Mouse (Mus musculus) lung, embryonic 16.5 days (tissue): Measurements from ENCODE around the gene Dao. TPM values are rescaled to one million over a fixed set of nuclear protein-coding genes. Genes with fewer than 3 reads are reported as not detected.

Source experiments
- ATAC-seq: fragments of 200-750 bp; cut with Nextera tagmentation; 2 replicates; pipeline ENCODE4 v1.8.0; 2017; ENCODE audit warnings: low read depth, mild to moderate bottlenecking, moderate library complexity
- H3K27ac ChIP-seq: fragments of 300-500 bp; sonication (generic); 2 replicates; pipeline ENCODE4 v1.5.1; 2014; ENCODE audit warnings: mild to moderate bottlenecking, control low read depth, low read length
- H3K27me3 ChIP-seq: fragments of 300-500 bp; sonication (generic); 2 replicates; pipeline ENCODE4 v1.6.1; 2014; ENCODE audit warnings: low read depth, low read length, mixed read lengths; ENCODE audit not compliant: control insufficient read depth, insufficient read depth
- H3K36me3 ChIP-seq: fragments of 300-500 bp; sonication (generic); 2 replicates; pipeline ENCODE4 v1.6.1; 2014; ENCODE audit warnings: low read length; ENCODE audit not compliant: control insufficient read depth, insufficient read depth
- H3K4me1 ChIP-seq: fragments of 300-500 bp; sonication (generic); replicated peaks from 2 replicates; pipeline ENCODE4 v1.6.1; 2014; ENCODE audit warnings: low read length, mixed read lengths; ENCODE audit not compliant: control insufficient read depth, insufficient read depth
- H3K4me2 ChIP-seq: fragments of 300-500 bp; sonication (generic); 2 replicates; pipeline ENCODE4 v1.6.1; 2014; ENCODE audit warnings: low read depth, low read length, control low read depth
- H3K4me3 ChIP-seq: fragments of 300-500 bp; sonication (generic); 2 replicates; pipeline ENCODE4 v1.5.1; 2014; ENCODE audit warnings: mild to moderate bottlenecking, low read length, control low read depth
- H3K9ac ChIP-seq: fragments of 300-500 bp; sonication (generic); 2 replicates; pipeline ENCODE4 v1.6.1; 2014; ENCODE audit warnings: low read length, control low read depth
- H3K9me3 ChIP-seq: fragments of 300-500 bp; sonication (generic); 2 replicates; pipeline ENCODE4 v1.6.1; 2016; ENCODE audit warnings: low read length; ENCODE audit not compliant: control insufficient read depth
- WGBS: fragments of 180-500 bp; shearing (Covaris S2); extraction: QIAGEN DNeasy Blood & Tissue Kit; methylation state at CpG from one replicate; pipeline ENCODE4 v1.1.7; 2014; 5-methylcytosine and 5-hydroxymethylcytosine counted together
- polyA plus RNA-seq: library from polyadenylated mRNA; unstranded; fragments of >200 nt; fragmentation: Nextera tagmentation; extraction: Ambion mirVana; gene quantifications from 2 replicates; pipeline ENCODE4 v1.2.1, GENCODE M21; 2015

Gene Dao
- not detected in 2 replicates for polyA plus RNA-seq

DNA sequence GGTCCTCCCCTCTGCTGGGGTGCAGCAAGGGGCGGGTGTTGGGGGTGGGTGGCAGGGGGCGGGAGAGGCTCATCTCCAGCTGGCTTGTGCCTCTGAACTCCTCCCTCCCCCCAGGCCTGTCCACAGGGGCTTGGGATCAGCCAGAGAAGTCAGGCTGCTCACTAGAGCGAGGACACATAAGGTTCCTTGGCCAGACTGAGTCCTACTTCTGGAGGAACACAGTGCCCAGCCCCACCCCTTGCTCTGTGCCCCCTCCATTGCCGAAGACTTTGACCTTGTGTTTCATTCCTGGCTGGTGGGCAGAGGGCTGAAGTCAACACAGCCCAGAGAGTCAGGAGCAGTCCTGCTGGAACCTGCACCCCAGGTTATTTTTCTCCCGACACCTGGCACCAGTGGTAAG, at the start of gene Dao:
Gene Dao (plus strand): TSS at position 162 of the 400 bp plus-strand sequence.
- 50% methylated on average over 5 of the region's 5 CpGs for WGBS
- Histone ChIP-seq H3K4me3 (no peak within 1 kb of the TSS), H3K27ac (no peak within 1 kb of the TSS), H3K36me3 (no peaks in the 10 kb centered on the region), H3K9me3 (no peaks in the 10 kb centered on the region), H3K27me3 (no peaks in the 10 kb centered on the region), H3K4me1 (no peaks in the 10 kb centered on the region), H3K4me2 (no peak within 1 kb of the TSS), H3K9ac (no peak within 1 kb of the TSS)
- ATAC-seq = no peak

DNA sequence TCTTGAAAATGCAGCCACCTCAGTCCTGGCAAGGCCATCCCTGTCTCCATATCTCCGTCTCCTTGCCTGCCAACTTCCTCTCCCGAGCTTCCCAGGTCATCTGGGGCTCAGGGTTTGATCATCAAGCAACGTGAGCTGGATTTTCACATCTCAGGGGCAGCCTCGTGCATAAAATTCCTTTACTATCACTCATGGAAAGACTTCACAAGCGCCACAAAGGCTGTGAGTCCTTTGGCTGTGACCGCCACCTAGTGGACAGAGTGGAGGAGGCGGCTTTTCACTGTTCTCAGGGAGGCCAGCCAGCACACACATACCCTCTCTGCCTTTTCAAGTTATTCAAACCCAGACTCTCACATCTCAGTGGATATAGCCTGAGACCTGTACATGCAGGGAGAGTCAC, 49.1 kb upstream of the Dao start:
- ATAC-seq = peak; percentile 49; the same call in 1 of the 2 replicates
- H3K36me3 ChIP-seq = peaks cover 30% of the 10 kb centered on the region

DNA sequence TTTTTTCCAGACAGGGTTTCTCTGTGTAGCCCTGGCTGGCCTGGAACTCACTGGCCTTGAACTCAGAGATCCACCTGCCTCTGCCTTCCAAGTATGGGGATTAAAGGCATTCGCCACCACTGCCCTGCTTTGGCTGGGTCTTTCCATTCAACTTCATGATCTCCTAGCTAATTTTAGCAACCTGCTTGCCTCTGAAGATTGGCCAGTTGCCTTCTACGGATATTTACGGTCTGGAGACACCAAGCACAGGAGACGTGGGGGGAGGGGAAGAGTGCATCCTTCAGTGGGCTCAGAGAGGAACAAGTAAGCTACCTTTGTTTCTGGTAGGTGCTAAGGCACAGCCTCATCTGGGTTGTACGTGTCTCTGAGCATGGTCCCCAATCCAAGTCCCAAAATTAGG, 48.2 kb upstream of the Dao start:
- Histone ChIP-seq H3K4me2 (no peak overlapping the region), H3K4me1 (peaks cover 18% of the 10 kb centered on the region; the same call in 1 of the 2 replicates), H3K36me3 (peaks cover 23% of the 10 kb centered on the region), H3K9me3 (no peaks in the 10 kb centered on the region), H3K27me3 (no peaks in the 10 kb centered on the region), H3K4me3 (no peak overlapping the region), H3K27ac (no peak overlapping the region), H3K9ac (no peak overlapping the region)
- WGBS = 79% methylated on average over 5 of the region's 5 CpGs
- no peak for ATAC-seq

More for the DNA sequence above, 49.1 kb upstream of the Dao start:
- 7% methylated on average over 7 of the region's 7 CpGs for WGBS
- Histone ChIP-seq H3K4me2 (no peak overlapping the region), H3K27ac (no peak overlapping the region), H3K9ac (no peak overlapping the region), H3K27me3 (no peaks in the 10 kb centered on the region), H3K9me3 (no peaks in the 10 kb centered on the region), H3K4me1 (peaks cover 13% of the 10 kb centered on the region; the same call in 1 of the 2 replicates), H3K4me3 (no peak overlapping the region)

DNA sequence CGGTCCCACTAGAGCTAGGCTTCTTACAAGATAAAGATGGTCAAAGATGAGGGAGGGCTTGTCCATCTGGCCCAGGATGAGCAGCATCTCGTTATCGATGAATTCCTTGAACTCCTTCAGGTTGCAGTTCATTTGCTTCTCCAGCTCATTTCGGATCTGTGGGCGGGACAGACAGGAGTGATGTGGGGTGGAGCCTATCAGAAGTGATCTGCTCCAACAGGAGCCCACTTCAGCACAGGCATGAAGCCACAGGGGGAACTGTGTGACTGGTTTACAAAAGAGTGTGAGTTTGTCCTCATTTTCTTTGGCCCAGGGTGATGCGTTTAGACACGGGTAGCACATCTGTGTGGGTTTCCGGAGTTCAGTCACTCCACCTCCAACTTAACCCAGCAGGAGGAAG, 47.8 kb upstream of the Dao start:
- peaks cover 21% of the 10 kb centered on the region for H3K36me3 ChIP-seq
- no peak overlapping the region for H3K9ac ChIP-seq
- H3K27me3 ChIP-seq = no peaks in the 10 kb centered on the region
- peaks cover 18% of the 10 kb centered on the region; the same call in 1 of the 2 replicates for H3K4me1 ChIP-seq
- H3K4me2 ChIP-seq = no peak overlapping the region
- ATAC-seq = no peak
- H3K27ac ChIP-seq = no peak overlapping the region
- no peaks in the 10 kb centered on the region for H3K9me3 ChIP-seq
- WGBS = 80% methylated on average over 8 of the region's 8 CpGs
- H3K4me3 ChIP-seq = no peak overlapping the region

DNA sequence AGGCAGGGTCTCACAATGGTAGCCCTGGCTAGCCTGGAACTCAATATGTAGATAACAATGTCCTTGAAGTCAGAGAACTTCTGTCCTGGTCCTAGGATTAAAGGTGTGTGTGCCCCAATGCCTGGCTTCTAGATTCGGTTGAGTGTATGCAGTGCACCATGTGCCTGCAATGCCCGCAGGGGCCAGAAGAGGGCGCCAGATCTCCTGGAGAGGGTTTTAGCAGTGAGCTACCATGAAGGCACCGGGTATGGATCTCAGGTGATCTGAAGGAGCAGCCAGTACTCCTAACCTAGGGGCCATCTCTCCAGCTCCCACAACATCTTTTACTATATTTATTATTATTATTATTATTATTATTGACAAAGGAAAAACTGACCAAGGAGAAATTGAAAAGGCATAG, 47.0 kb upstream of the Dao start:
- Histone ChIP-seq H3K4me2 (no peak overlapping the region), H3K4me3 (no peak overlapping the region), H3K27ac (no peak overlapping the region), H3K9ac (no peak overlapping the region), H3K36me3 (peaks cover 22% of the 10 kb centered on the region), H3K4me1 (peaks cover 23% of the 10 kb centered on the region), H3K9me3 (no peaks in the 10 kb centered on the region), H3K27me3 (no peaks in the 10 kb centered on the region)
- 8% methylated on average over 4 of the region's 4 CpGs for WGBS
- no peak; the same call in 1 of the 2 replicates for ATAC-seq

DNA sequence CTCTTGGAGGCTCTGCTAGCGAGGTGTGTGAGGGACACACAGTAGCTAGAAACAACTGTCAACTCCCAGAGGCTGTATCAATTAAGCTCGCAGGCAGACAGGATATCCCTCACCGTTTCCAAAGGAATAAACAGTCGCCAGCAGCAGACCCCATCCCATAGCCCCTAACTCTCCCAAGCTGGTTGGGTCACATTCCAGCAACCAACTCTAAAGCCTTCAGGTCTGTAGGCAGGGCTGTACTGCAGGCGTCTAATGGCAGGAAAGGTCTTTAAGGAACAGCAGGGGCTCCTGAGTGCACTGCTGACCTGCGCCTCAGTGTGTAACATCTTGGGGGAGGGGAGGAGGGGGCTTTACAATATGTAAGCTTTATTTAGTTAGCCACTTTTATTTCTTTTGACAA, 44.5 kb upstream of the Dao start:
- Histone ChIP-seq H3K4me1 (peaks cover 23% of the 10 kb centered on the region), H3K9me3 (no peaks in the 10 kb centered on the region), H3K9ac (0 out of 2 replicates have a peak overlapping the region, but pooled peaks have one; percentile 0), H3K27me3 (no peaks in the 10 kb centered on the region), H3K36me3 (peaks cover 22% of the 10 kb centered on the region), H3K4me2 (no peak overlapping the region), H3K4me3 (no peak overlapping the region), H3K27ac (peak overlapping the region; percentile 64)
- WGBS = 11% methylated on average over 6 of the region's 6 CpGs
- no peak for ATAC-seq

DNA sequence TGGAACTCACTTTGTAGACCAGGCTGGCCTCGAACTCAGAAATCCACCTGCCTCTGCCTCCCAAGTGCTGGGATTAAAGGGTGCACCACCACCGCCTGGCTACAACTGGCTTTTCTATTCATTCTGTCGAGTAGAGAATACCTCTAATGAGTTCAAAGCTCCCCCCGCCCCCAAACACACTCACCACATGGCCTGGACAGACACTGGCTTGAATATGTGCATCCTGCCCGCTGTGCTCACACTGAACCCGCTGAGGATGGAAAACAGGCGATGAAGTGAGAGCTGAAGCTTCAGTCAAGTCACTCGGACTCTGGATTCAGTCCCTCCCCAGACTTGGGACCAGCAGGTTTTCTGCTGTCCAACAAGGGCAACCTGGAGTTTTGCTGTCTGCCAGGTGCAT, 43.1 kb upstream of the Dao start:
- no peaks in the 10 kb centered on the region for H3K9me3 ChIP-seq
- no peaks in the 10 kb centered on the region for H3K27me3 ChIP-seq
- peaks cover 23% of the 10 kb centered on the region for H3K4me1 ChIP-seq
- H3K4me3 ChIP-seq = no peak overlapping the region
- no peak for ATAC-seq
- WGBS = 72% methylated on average over 8 of the region's 8 CpGs
- no peak overlapping the region for H3K27ac ChIP-seq
- no peak overlapping the region for H3K9ac ChIP-seq
- H3K36me3 ChIP-seq = peaks cover 29% of the 10 kb centered on the region
- H3K4me2 ChIP-seq = no peak overlapping the region

DNA sequence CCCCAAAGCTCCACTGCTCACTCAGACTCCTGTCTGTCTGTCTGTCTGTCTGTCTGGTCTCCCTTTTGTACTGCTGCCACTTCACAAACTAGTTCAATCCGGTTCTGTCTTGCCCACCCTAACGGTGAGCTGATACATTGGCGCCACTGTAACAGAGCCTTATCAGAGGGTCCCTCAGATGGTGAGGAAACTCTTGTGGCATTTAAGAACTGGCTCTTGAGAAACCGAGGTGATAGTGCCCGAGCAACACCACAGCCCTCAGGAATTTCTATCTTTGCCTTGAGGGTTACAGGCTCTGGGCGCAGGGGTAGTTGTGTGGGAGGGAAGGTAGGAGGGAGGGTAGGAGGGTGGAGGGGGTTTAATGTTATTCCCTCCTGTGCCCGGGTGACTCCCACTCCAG, 41.7 kb upstream of the Dao start:
- Histone ChIP-seq H3K27ac (peak overlapping the region; percentile 76), H3K27me3 (no peaks in the 10 kb centered on the region), H3K36me3 (peaks cover 37% of the 10 kb centered on the region), H3K9ac (peak overlapping the region; percentile 34; the same call in 1 of the 2 replicates), H3K4me3 (no peak overlapping the region), H3K4me2 (peak overlapping the region; percentile 36; the same call in 1 of the 2 replicates), H3K4me1 (peaks cover 23% of the 10 kb centered on the region), H3K9me3 (no peaks in the 10 kb centered on the region)
- WGBS = 42% methylated on average over 7 of the region's 7 CpGs
- peak; percentile 61 for ATAC-seq

DNA sequence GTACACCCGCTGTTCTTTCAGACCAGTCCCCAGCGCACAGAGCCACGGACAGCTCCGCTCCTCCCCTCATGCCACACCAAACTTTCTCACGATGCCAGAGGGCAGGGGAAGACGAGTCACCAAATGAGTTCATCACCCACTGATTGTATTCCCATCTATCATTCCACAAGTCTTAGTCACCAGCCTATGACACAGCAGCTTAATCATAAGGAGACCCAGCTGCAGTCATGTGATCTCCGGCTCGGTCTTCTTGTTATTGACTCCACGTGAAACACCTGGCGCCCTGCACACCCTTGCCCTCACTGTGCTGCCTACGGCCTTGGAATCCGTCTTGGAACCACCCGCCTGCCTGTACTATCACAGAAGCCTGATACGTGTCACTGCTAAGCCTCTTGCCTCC, 38.5 kb upstream of the Dao start:
- no peak for ATAC-seq
- Histone ChIP-seq H3K4me1 (peaks cover 8% of the 10 kb centered on the region), H3K27ac (no peak overlapping the region), H3K9ac (no peak overlapping the region), H3K4me2 (no peak overlapping the region), H3K4me3 (no peak overlapping the region), H3K9me3 (no peaks in the 10 kb centered on the region), H3K36me3 (peaks cover 53% of the 10 kb centered on the region), H3K27me3 (no peaks in the 10 kb centered on the region)
- 79% methylated on average over 14 of the region's 14 CpGs for WGBS
